Mouse (Mus musculus): ENCODE data around the gene Phf5a.

The Phf5a gene

DNA sequence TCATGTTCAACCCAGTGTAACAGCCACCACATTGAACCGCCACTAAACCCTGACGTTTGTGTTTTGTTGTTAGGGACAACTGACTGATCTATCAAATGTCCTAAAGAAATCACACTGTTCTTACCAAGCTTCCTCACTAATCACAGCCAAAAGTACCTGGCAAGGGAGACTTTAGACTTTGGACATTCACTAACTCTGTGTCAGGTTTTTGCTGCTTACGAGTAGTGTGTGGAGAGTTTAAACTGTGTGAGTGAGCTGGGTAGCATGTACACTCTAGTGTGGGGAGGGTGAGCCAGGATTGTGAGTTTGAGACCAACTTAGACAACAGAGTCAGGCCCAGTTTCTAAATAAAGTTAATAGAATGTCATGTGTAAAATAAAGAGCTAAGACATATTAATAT lies 10.6 kb upstream of the Phf5a start:
- DNase-seq: no peak

DNA sequence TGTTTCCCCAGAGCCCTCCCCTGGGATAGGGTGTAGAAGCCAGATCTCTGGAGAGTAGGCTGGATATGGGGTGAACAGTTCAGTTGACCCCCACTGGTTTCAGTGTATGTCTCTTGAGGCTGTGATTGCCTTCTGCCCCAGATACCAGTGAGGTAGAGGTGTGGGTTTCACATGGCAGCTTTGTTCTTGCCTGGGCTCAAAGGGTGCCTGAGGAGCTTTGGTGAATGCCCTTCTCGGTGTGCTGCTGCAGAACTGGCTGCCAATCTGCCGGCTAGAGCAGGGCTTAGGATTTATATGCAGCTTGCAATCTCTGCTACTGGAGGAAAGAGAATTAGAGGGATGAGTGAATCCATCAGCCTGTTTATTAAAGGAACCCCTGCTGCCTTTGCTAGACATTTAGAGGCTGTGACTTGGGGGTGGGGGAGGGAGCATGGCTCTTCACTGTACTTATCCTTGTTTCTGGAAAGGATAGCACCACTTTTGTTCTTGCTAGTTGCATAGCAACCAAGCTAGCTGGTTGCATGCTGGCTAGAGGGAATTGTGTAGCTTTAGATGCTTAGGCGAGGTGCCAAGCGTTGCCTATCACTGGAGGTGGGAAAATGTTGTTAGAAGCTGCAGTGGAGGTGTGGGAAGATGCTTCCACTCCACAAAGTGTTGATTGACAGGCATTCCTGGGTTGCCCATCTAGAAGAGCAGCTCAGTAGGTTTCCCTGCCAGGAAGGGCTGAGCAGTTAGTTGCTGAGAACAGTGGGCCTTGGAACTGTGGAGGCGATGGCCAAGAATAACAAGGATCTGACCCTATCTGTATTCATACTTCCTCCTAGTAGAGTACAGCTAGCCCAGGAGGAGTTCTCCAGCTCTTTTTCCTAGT lies 8.1 kb upstream of the Phf5a start:
- DNase-seq: no peak

DNA sequence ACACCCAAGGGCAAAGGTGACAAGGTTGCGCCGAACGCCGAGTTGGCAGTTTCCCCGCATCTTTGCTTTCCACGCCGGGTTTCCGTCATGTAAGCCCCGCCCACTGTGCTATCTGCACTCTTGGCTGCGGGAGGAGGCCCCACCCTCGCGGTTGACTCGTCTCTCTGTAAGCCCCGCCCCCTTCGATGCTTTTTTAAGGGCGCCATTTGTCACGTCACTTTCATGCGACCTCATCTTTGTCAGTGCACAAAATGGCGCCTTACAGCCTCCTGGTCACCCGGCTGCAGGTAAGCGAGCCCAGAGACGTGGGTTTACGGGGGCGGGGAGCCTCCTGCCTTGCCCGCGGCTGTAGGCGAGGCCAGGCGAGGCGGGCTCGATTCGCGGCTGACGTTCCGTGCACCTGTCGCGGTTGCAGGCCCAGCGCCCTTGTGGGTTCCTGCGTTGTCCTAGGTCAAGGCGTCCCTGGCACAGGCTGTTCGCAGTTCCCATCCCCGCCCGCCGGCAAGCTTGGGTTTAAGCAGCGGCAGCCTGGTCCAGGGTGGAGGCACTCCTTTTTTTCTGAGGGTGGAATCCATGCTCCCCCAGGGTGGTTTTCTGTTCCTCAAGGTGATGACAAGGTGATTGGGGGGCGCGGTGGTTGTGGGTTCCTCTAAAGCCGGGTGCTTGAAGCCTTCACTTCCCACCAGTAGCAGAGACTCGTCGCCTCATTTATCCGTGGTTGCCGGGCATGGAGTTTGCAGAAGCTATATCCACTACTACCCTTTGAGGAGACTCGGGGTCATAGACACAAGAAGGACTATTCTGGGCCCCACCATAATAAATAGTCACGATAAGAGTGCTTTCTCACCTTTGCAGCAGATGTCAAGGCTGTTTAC lies 788 bp upstream of the Phf5a start, which contains the start of gene Aco2:
TSS of gene Aco2 (plus strand) at position 48 of the 875 bp plus-strand sequence.
- DNase-seq: peak; percentile 98 to 99

DNA sequence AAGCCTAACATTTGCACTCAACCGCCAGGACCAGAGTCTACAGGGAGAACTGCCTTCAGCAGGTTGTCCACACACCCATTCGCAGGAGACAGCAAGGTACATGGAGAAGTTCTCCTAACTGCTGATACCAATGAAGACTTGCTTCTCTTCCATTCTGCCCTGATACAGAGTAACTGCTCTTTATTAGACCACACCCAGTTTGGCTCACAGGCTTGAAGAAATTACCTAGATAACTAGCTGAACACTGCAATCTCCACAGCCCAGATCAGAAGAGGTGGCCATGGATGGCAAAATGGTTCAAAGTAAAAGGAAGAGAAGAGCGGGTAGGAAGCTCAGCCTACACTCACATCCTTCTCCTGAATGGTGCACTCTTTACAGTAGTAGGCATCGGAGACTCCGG lies 1.7 kb downstream of the Phf5a start:
- no peak for DNase-seq

DNA sequence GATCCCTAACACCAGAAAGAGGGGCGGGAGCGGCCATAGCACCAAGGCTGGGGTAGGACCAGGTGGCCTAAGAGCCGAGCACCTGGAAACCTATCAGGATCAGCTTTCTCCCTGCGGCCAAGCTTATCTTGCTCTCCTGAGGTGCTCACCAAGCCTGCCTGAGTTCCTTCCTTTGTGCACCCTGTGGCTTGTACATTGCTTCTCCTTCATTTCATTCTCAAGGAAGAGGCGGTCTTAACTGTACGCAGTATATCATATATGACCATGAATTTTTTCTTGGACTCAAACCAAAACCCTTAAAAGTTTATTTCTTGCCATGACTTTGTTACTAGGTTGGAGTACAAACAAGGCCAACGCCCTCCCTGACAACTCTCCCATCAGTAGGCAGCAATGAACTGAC lies 7.5 kb downstream of the Phf5a start:
- DNase-seq: no peak

DNA sequence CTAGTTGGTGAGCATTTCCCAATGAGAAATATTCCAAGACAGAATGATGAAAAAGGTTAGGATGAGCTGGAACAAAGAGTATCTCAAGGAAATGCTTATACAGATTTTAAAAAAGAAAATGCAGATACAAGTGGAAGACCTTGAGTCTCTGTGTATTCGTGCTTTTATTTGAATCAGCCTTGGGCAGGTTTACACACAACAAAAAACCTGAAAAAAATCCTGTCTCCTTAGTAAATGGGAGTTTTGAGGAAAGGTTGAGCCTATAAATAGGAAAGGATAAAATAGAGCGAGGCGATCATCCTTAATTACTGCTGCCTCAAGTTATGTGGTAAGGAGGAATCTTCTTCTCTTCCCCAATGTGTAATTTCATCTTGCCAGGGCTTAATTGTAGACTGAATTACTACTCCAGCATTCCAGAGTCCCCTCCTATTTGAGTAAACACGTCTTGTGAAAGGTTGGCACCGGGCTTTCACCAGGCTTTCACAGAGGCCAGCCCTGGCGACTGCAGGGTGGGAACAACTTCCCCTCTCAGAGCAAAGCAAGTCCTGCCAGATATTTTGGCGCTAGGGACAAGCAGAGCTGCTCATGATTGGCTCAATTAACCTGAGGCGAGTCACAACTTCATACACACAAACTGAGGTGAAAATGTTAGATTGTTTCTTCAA lies 11.1 kb downstream of the Phf5a start:
- peak; percentile 39 to 49 for DNase-seq

DNA sequence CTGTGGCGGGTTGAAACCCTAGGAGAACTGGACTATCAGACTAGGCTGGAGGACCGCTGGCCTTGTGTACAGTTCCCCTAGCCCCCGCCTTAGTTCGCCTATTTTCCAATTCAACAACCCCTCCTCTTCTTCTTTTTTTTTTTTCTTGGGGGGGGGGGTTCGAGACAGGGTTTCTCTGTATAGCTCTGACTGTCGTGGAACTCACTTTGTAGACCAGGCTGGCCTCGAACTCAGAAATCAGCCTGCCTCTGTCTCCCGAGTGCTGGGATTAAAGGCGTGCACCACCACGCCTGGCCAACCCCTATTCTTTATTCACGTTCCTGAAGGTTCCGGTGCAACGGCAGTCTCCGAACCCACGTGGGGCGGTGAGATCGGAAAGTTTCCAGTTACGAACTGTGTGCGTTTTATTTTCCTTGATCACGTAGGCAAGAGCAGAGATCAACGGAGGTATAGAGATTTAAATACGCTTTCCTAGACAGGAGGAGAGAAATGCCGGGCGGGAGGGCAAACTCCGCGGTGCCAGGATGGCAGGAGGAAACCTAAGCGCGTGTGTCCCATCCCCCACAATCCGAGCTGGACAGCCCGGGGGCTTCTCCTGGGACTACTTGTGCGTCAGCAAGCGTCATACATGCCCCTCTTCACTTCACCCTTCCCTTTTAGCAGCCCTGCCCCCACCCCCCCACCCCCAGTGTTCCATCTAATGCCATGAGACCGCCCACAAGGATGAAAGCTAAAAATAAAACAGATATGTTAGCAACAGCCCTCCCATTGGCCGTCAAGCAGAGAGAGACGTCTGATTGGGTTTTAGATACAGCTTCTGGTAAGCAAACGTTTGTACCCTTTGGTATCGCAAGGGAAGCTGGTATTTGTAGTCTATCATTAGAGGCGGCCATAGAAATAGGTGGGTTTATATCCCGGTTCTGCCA lies 12.1 kb downstream of the Phf5a start:
- peak; percentile 88 to 92 for DNase-seq

DNA sequence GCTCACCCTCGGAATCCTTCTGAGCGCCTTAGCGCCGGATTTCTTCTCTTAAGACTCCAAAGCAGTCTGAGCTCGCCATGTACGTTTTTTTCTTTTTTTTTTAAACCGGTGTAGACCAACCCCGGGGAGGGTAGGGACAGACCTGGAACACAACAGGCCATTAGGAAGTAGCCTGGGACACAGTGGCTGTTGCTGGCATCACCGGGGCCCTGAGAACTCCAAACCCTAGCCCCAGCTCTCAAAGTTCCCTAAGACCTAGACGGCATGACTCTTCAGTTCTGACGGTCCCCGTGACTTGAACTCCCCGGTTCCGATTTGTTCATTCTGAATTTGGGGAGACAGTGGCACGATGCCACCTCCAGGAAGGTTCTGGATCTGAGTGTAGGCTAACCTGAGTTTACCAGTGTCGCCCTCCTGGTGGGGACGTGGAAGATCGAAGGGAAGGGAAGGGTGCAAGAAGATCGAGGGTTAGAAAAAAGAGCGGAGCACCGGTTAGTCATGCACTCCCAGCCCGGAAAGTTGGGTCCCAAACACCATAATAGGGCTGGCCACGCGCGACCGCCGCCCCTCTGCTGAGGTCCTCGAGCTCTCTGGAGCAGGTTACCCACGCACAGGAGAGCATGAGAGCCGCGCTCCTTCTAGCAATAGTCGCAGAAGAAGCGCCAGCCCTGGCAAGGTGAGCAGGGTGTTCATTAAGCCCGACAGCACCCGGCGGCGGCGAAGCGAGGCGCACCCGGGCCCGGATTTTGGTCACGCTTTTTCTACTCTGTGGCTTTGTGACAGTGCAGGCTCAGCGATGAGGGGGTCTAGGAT lies 13.0 kb downstream of the Phf5a start, which contains the start of gene Tob2:
TSS of gene Tob2 (minus strand) at position 280 of the 813 bp plus-strand sequence.
- peak; percentile 73 to 81 for DNase-seq

DNA sequence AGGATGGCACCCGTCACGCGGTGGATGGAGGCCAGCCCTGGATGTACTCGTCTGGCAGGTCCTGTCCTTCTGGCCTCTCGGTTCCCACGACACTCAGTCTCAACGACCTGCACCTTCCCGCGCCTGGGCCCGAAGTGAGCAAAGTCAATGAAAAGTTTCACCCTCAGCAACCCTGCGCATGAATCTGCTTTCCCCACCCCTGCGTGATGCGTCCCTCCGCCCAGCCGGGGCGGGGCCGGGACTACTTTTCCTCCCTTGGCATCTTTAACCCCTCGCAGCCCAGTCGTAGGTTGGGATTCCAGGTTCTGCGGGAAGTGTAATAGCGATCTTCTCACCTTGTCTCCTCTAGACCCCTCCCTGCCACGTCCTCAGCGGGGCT lies 13.6 kb downstream of the Phf5a start:
- DNase-seq: peak; percentile 91 to 96

DNA sequence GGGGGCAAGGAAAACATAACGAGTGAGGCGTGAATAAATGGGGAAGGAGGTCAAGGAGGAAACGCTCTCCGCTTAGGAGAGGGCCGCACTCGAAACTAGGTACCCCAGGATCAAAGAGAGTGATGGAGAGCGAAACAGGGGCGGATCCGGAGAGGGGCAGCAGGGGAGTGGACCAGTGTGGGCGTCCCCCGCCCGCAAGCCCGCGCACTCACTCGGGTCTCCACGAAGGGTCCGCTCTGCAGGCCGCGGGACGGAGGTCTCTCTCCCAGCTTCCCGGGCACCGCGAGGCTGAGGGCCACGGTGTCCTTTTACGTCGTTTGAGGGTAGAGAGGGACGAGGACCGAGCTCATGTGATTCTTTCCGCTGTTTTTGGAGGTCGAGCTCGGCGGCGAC lies 14.0 kb downstream of the Phf5a start:
- no peak for DNase-seq

DNA sequence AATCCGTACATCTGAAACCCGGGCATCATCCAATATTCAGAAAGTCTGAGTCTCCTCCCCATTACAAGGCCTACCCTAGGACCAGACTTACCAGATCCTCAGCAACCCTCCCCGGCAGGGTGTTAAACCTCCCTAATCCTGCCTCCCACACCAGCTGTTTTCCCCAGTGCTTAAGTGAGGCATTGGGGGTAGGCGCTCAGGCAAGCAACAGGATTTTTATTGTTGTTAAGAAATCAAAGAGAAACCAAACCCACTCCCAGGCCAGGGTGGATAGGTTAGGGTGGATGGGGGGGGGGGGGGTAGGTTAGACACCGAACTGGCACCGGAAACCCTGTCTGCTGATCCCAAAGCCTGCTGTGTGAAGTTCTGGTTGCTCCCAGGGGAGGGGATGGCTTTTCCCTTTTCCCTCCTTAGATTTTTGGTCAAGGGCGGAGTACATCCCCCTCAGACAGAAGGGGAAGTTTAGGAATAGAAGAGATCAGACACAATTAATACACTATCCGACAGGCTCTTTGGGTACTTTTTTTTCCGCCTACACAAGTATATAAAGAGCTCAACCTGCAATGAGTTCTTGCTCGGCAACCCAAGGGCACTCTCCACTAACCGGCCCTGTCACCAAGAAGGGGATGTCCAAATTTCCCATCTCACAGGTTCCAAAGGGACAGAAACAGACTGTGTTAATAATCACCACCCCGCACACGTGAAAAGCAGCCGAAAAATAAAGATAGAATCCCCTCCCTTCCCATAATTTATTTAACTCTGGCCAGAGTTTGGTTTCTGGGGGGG lies 14.6 kb downstream of the Phf5a start:
- DNase-seq: peak in 1 of 2 experiments; percentile 47

DNA sequence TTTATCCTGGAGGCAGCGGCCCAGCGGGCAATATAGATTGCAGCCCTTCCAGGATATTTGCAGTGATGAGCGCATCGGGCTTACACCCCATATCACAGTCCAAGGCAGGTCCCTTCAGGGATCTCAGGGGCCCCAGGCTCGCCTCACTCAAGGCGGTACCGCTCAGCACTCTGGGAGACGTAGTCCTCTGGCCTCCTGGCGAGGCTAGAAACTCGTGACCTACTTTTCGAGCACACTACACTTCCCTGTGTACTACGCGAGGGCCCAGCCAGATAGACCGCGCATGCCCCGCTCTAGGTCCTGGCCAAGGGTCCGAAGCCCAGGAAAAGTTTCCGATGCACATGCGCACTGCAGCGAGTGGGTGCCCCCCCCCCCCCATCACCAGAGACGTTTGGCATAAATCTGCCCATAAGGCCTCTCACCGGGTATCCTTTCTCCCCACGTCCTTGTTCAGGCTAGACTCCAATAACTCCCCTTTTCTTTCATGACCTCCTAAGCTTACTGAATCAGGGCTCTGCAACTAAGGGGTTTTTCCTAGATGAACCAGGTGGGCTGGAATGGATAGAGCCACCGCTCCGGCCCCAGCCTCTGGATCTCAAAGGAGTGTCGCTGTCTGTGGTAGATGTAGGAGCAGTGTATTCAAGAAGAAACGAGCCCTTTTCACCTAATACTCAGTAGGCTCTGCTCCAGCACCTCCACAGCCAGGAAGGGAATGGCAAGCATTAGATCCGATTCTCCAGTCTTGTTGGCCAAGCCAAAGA lies 15.5 kb downstream of the Phf5a start:
- DNase-seq: peak; percentile 91 to 96

DNA sequence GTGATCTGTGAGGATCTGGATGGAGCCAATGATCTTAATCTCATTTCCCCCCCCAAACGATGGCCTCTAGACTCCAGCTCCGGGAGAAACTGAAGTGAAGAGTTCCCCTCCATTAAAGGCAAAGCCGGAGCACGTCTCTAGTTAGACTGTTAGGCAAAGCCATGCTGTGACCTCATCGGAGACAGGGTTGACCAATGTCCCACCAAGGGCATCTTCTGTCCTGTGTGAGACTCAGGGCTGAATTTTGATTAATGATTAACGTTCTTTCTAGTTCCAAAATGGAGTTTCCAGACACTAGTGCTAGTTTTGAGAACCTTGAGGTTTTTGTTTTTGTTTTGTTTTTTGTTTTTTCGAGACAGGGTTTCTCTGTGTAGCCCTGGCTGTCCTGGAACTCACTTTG lies 18.6 kb downstream of the Phf5a start:
- DNase-seq: no peak

DNA sequence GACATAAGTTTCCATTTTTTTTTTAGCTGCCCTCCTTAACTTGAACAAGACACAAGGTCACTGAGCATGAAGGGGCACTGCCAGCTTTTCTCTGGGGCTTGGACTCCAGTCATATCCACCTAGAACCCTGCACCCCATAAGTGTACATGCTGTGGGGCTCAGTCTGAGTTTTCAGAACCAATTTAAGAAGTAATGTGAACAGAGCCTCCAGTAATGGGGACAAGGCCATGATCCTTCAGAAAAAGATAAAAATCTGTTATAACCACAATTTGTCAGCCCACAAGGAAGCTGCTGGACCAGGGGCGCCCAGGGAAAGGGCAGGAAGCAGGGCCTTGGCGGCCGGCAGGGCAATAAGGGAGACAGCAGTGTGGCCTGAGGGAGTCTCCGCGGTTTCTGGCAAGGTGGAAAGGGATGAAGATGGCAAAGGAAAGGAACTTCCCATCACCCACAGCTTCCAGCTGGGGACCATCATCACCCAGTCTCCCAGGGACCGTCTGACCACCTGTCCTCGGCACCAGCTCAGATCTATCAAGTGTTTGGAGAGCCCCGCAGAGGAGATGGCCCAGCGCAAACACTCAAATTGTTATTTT lies 19.2 kb downstream of the Phf5a start:
- DNase-seq: peak; percentile 52 to 55

DNA sequence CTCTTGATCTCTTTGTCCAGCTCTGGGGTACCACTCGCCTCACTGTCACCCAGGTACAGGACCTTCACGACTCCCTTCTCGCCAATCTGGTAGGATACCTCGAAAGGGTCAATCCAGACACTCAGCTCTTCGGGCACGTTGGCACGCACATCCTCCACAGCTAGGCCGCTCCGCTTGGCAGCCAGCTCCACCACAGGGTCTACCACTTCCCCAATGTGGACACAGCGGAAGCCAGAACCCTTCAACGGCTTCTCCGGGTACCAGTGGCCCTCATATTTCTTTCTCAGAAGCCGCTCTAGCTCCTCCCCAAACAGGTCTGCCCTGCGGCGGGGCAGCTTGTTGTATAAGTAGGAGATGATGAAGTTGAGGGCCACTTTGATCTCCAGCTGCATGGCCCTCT lies 20.3 kb downstream of the Phf5a start:
- DNase-seq: no peak

DNA sequence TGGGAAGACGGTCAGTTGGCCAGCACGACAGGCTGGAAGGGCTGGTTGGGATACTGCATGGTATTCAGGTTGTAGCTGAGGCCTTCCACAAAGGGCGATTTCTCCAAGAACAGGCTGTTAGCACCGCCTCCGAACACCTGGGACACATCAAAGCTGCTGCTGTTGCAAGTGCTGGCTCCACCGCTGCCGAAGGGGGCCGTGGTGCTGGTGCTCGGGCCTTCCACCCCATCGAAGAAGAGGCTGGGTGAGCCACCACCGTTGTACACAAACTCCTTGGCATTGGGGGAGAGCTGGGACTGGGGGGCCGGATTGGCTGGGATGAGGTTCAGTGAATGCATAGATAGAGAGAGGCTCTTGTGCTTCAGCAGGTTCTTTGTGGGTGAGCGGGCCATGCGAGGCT lies 21.0 kb downstream of the Phf5a start:
- no peak for DNase-seq

DNA sequence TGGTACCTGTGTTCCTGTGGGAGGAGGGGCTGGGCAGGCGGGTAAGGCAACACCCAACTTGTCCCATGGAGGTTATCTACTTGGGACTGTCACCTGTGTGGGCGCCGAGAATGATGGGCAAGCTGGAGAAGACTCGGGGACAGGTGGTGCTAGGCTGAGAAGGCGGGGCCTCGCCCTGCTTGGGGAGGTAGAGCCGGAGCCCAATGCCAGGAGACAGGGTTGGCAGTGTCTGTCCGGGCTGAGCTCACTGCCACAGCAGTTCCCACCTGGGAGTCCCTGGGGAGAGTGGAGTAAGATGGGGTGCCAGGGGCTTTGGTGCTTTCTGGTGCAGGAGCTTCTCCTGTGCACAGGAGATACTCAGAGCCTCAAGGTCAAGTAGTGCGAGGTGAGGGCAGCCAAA lies 22.6 kb downstream of the Phf5a start:
- peak; percentile 76 to 83 for DNase-seq

DNA sequence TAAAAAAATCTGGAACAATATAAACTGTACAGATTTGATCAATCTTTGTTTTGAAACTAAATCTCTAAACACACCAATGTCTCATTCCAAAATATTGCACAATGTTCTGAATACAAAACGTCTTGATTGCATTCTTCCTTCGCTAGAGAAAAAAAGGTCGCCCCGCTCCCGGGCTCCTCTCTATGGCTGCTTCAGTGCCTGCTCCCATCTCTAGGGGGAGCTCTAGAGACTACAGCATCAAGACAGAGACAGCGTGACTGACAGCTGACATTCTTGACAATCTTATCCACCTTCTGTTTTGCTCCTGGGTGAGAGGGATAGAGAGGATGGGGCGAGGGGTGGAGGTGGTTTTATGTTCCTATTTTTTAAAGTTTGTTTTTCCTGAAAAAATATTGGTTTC lies 23.4 kb downstream of the Phf5a start:
- DNase-seq: peak; percentile 60 to 64

DNA sequence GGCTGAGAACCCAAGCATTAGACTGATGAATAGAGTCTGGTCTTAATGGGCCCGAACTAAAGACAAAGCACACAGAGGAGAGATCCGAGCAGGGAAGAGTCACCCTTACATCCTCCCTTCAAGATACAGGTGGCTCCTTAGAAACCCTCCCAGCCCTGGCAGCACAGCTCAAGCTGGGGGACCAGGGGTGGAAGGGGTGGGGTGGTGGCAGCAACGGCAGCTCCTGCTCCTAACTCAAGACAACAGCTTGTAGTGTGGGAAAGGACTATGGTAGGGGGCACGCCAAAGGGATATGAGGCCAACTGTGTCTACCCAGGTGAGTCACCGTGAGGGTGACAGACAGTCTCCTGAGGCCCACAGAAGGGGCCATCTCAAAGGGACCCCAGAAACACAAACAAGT lies 23.9 kb downstream of the Phf5a start:
- no peak for DNase-seq
